7 mouse cellular contexts compared by ENCODE assay signal in genomic region chr11:47987251-47987892, GRCm38 (mm10). TPM values are rescaled to one million over a fixed set of nuclear protein-coding genes. Genes with fewer than 3 reads are reported as not detected.
DNase-seq lines count a peak whose midpoint lies in the region; ATAC-seq and TF ChIP-seq lines count a peak whose summit lies in the region.

No protein-coding gene starts in this region.

- no peak for TF ChIP-seq CTCF in forebrain, postnatal 0 days (IDR thresholded peaks at IDR 0.05; ENCODE audit: low read depth)

- DNase-seq in liver, embryonic 11.5 days (ENCODE audit: low spot score), result no peak
- no peak for DNase-seq in liver
- peak; percentile 54 for DNase-seq in forebrain, postnatal 0 days
- DNase-seq in left cerebral cortex, postnatal 10 days (ENCODE audit: extremely low spot score in 1 of 2, low spot score in 2 of 2), result peak; percentile 20 to 42
- peak; percentile 26 for DNase-seq in right cerebral cortex, postnatal 14 days
- no peak for DNase-seq in gastrocnemius, postnatal 25 days

- H3K9me3 ChIP-seq in liver, embryonic 11.5 days (ENCODE audit: control insufficient read depth, low read length), result no peaks in the 10 kb centered on the region
- no peaks in the 10 kb centered on the region for H3K9me3 ChIP-seq in forebrain, postnatal 0 days (ENCODE audit: low read length)
- H3K9me3 ChIP-seq in liver, embryonic 12.5 days (replicated peaks), result no peaks in the 10 kb centered on the region

- 55% methylated on average over 8 of the region's 8 CpGs for WGBS in liver, embryonic 11.5 days
- WGBS in forebrain, postnatal 0 days, result 28% methylated on average over 8 of the region's 8 CpGs
- 51% methylated on average over 8 of the region's 8 CpGs for WGBS in liver, embryonic 12.5 days (ENCODE audit: insufficient replicate concordance)

- H3K36me3 ChIP-seq in liver, embryonic 11.5 days (ENCODE audit: control insufficient read depth, insufficient read depth, low read length), result no peaks in the 10 kb centered on the region
- no peaks in the 10 kb centered on the region for H3K36me3 ChIP-seq in forebrain, postnatal 0 days (ENCODE audit: insufficient read depth)
- H3K36me3 ChIP-seq in liver, embryonic 12.5 days, result no peaks in the 10 kb centered on the region

- H3K27ac ChIP-seq in liver, embryonic 11.5 days (ENCODE audit: low read depth, low read length), result no peak overlapping the region
- H3K27ac ChIP-seq in forebrain, postnatal 0 days (ENCODE audit: low read depth, low read length), result no peak overlapping the region
- H3K27ac ChIP-seq in liver, embryonic 12.5 days, result no peak overlapping the region

- no peak overlapping the region for H3K4me3 ChIP-seq in liver, embryonic 11.5 days (ENCODE audit: low read depth, low read length)
- H3K4me3 ChIP-seq in forebrain, postnatal 0 days (ENCODE audit: low read depth, low read length), result peak overlapping the region; percentile 78
- H3K4me3 ChIP-seq in liver, embryonic 12.5 days, result no peak overlapping the region

- ATAC-seq in liver, embryonic 11.5 days (replicated peaks; ENCODE audit: low FRiP score), result no peak
- no peak for ATAC-seq in forebrain, postnatal 0 days
- ATAC-seq in liver, embryonic 12.5 days, result no peak

- no peaks in the 10 kb centered on the region for H3K4me1 ChIP-seq in liver, embryonic 11.5 days (replicated peaks; ENCODE audit: control insufficient read depth, insufficient read depth, low read length)
- no peaks in the 10 kb centered on the region for H3K4me1 ChIP-seq in forebrain, postnatal 0 days (ENCODE audit: insufficient read depth)
- no peaks in the 10 kb centered on the region for H3K4me1 ChIP-seq in liver, embryonic 12.5 days

- peaks cover 29% of the 10 kb centered on the region for H3K27me3 ChIP-seq in liver, embryonic 11.5 days (replicated peaks; ENCODE audit: control insufficient read depth, insufficient read depth, low read length)
- H3K27me3 ChIP-seq in forebrain, postnatal 0 days (ENCODE audit: insufficient read depth, low read length), result peaks cover 7% of the 10 kb centered on the region; the same call in 1 of the 2 replicates
- peaks cover 50% of the 10 kb centered on the region for H3K27me3 ChIP-seq in liver, embryonic 12.5 days (replicated peaks)

- H3K4me2 ChIP-seq in liver, embryonic 11.5 days, result peak overlapping the region; percentile 72
- peak overlapping the region; percentile 87 for H3K4me2 ChIP-seq in forebrain, postnatal 0 days (ENCODE audit: low read depth)
- no peak overlapping the region for H3K4me2 ChIP-seq in liver, embryonic 12.5 days

- intact Hi-C loops in left cerebral cortex, postnatal 10 days (cut with DNase I), result loop anchor here (5.0 kb wide), 1 partner anchor 600 kb away; no protein-coding TSS in a partner anchor

- H3K9ac ChIP-seq in liver, embryonic 11.5 days (ENCODE audit: low read depth, low read length), result no peak overlapping the region
- peak overlapping the region; percentile 74 for H3K9ac ChIP-seq in forebrain, postnatal 0 days
- no peak overlapping the region for H3K9ac ChIP-seq in liver, embryonic 12.5 days

RNA-seq across cellular contexts. Expression of gene Sgcd, which starts 1.4 kb away (rescaled TPM):
- polyA plus RNA-seq in liver, embryonic 11.5 days (2014; fragmentation: Nextera tagmentation; extraction: Ambion mirVana), result 0.99 and 1.5 TPM in 2 replicates
- total RNA-seq in forebrain, postnatal 0 days (2014; rRNA removed), result 15.3 and 25.4 TPM in 2 replicates
- 1.3 and 2.5 TPM in 2 replicates for polyA plus RNA-seq in forebrain, postnatal 0 days (2015; fragmentation: Nextera tagmentation; extraction: Ambion mirVana)
- total RNA-seq in left cerebral cortex, postnatal 10 days (2021), result 10 to 100 TPM; 15.3 to 17.9 TPM
- total RNA-seq in gastrocnemius, postnatal 25 days (2021), result 10 to 100 TPM; 67.4 to 75.2 TPM
- 0.23 and 0.53 TPM in 2 replicates for polyA plus RNA-seq in liver, embryonic 12.5 days (2016; fragmentation: Nextera tagmentation; extraction: Ambion mirVana)

Comparison
In these comparisons a context has a peak if more than half of its experiments do, and no peak if none do; other contexts are left out.
1. DNase-seq: peak in forebrain, postnatal 0 days (single experiment), left cerebral cortex, postnatal 10 days (2 of 2) and right cerebral cortex, postnatal 14 days (single experiment); none in liver, embryonic 11.5 days (single experiment), liver (single experiment) and gastrocnemius, postnatal 25 days (single experiment).